Mouse (Mus musculus) limb, embryonic 11.5 days (tissue): ENCODE results near the gene Slc30a6. TPM values are rescaled to one million over a fixed set of nuclear protein-coding genes. Genes with fewer than 3 reads are reported as not detected.
"Not testable (repeated sequence)": the region's sequence is repeated elsewhere in the genome, so short reads cannot be mapped to it uniquely, and the experiment has no call there.

Source experiments
- ATAC-seq: fragments of 200-750 bp; cut with Nextera tagmentation; 2 replicates; pipeline ENCODE4 v1.8.0; 2017; ENCODE audit warnings: low read depth; ENCODE audit not compliant: insufficient number of reproducible peaks, low FRiP score, low TSS enrichment
- DNase-seq: peaks from one replicate; pipeline ENCODE4 v3.0.0-alpha.2; 2015; ENCODE audit warnings: low spot score
- H3K27ac ChIP-seq: fragments of 300-500 bp; sonication (generic); replicated peaks from 2 replicates; pipeline ENCODE4 v1.5.1; 2014; ENCODE audit warnings: low read depth, mild to moderate bottlenecking, low read length
- H3K27me3 ChIP-seq: fragments of 300-500 bp; sonication (generic); 2 replicates; pipeline ENCODE4 v1.6.1; 2014; ENCODE audit warnings: mild to moderate bottlenecking, low read length, mixed read lengths; ENCODE audit not compliant: control insufficient read depth, insufficient read depth
- H3K36me3 ChIP-seq: fragments of 300-500 bp; sonication (generic); 2 replicates; pipeline ENCODE4 v1.6.1; 2014; ENCODE audit warnings: mild to moderate bottlenecking, low read length, moderate library complexity, mixed read lengths; ENCODE audit not compliant: control insufficient read depth, insufficient read depth
- H3K4me1 ChIP-seq: fragments of 300-500 bp; sonication (generic); 2 replicates; pipeline ENCODE4 v1.6.1; 2014; ENCODE audit warnings: low read length, mixed read lengths; ENCODE audit not compliant: control insufficient read depth, insufficient read depth
- H3K4me2 ChIP-seq: fragments of 300-500 bp; sonication (generic); 2 replicates; pipeline ENCODE4 v1.6.1; 2014; ENCODE audit warnings: low read depth, mild to moderate bottlenecking, moderate library complexity; ENCODE audit not compliant: severe bottlenecking
- H3K4me3 ChIP-seq: fragments of 300-500 bp; sonication (generic); 2 replicates; pipeline ENCODE4 v1.5.1; 2014; ENCODE audit warnings: low read depth, low read length
- H3K9ac ChIP-seq: fragments of 300-500 bp; sonication (generic); 2 replicates; pipeline ENCODE4 v1.6.1; 2014; ENCODE audit warnings: mild to moderate bottlenecking, low read length
- H3K9me3 ChIP-seq: fragments of 300-500 bp; sonication (generic); 2 replicates; pipeline ENCODE4 v1.6.1; 2016; ENCODE audit warnings: low read length; ENCODE audit not compliant: control insufficient read depth
- WGBS: fragments of 180-500 bp; shearing (Covaris S2); extraction: QIAGEN DNeasy Blood & Tissue Kit; methylation state at CpG from one replicate; pipeline ENCODE4 v1.1.7; 2014; 5-methylcytosine and 5-hydroxymethylcytosine counted together
- polyA plus RNA-seq: library from polyadenylated mRNA; unstranded; fragments of >200 nt; fragmentation: Nextera tagmentation; extraction: Ambion mirVana; gene quantifications from 2 replicates; pipeline ENCODE4 v1.2.1, GENCODE M21; 2014

Gene Slc30a6
- polyA plus RNA-seq, 1 experiment from 2014 or later = 41.5 TPM

- H3K27ac ChIP-seq = no peak overlapping the region
- H3K4me1 ChIP-seq = no peaks in the 10 kb centered on the region
- H3K9ac ChIP-seq = no peak overlapping the region
- ATAC-seq (no peak), DNase-seq (no peak)
- H3K4me3 ChIP-seq = no peak overlapping the region
- WGBS = 92% methylated on average over 1 of the region's 1 CpGs
- H3K4me2 ChIP-seq = no peak overlapping the region
- no peaks in the 10 kb centered on the region for H3K27me3 ChIP-seq
- H3K9me3 ChIP-seq = no peaks in the 10 kb centered on the region
- H3K36me3 ChIP-seq = no peaks in the 10 kb centered on the region
Measured at GRCm38 (mm10) chr17:74454660-74455059, 59.3 kb downstream of the Slc30a6 start.

GRCm38 (mm10) chr17:74455426-74455825, 60.0 kb downstream of the Slc30a6 start:
- WGBS = 90% methylated on average over 4 of the region's 4 CpGs
- Histone ChIP-seq H3K4me1 (no peaks in the 10 kb centered on the region), H3K9ac (no peak overlapping the region), H3K27me3 (no peaks in the 10 kb centered on the region), H3K4me3 (no peak overlapping the region), H3K27ac (no peak overlapping the region), H3K4me2 (no peak overlapping the region), H3K36me3 (no peaks in the 10 kb centered on the region), H3K9me3 (no peaks in the 10 kb centered on the region)
- DNase-seq (no peak), ATAC-seq (no peak)

- DNase-seq = no peak
- WGBS = 93% methylated on average over 5 of the region's 5 CpGs
- H3K9me3 ChIP-seq = no peaks in the 10 kb centered on the region
- no peak overlapping the region for H3K9ac ChIP-seq
- H3K4me1 ChIP-seq = no peaks in the 10 kb centered on the region
- no peak overlapping the region for H3K4me2 ChIP-seq
- ATAC-seq = no peak
- no peaks in the 10 kb centered on the region for H3K36me3 ChIP-seq
- H3K27ac ChIP-seq = no peak overlapping the region
- no peaks in the 10 kb centered on the region for H3K27me3 ChIP-seq
- H3K4me3 ChIP-seq = no peak overlapping the region
Measured at GRCm38 (mm10) chr17:74456825-74457224, 61.4 kb downstream of the Slc30a6 start.

GRCm38 (mm10) chr17:74457972-74458677, 62.7 kb downstream of the Slc30a6 start:
- no peak for DNase-seq
- Histone ChIP-seq H3K27ac (no peak overlapping the region), H3K9me3 (no peaks in the 10 kb centered on the region), H3K27me3 (no peaks in the 10 kb centered on the region), H3K9ac (no peak overlapping the region), H3K4me3 (no peak overlapping the region), H3K4me1 (no peaks in the 10 kb centered on the region), H3K4me2 (no peak overlapping the region), H3K36me3 (no peaks in the 10 kb centered on the region)
- 81% methylated on average over 10 of the region's 10 CpGs for WGBS
- ATAC-seq = no peak

GRCm38 (mm10) chr17:74458711-74459408, 63.5 kb downstream of the Slc30a6 start, which contains the start of gene Nlrc4:
Nlrc4 (minus strand) TSS chr17:74459142.
- H3K27me3 ChIP-seq = no peaks in the 10 kb centered on the region
- H3K4me1 ChIP-seq = no peaks in the 10 kb centered on the region
- no peak within 1 kb of the TSS for H3K4me2 ChIP-seq
- no peak for ATAC-seq
- no peak within 1 kb of the TSS for H3K9ac ChIP-seq
- no peak within 1 kb of the TSS for H3K4me3 ChIP-seq
- DNase-seq = no peak
- no peaks in the 10 kb centered on the region for H3K36me3 ChIP-seq
- no peaks in the 10 kb centered on the region for H3K9me3 ChIP-seq
- WGBS = 59% methylated on average over 8 of the region's 8 CpGs
- H3K27ac ChIP-seq = no peak within 1 kb of the TSS

- ATAC-seq = no peak
- Histone ChIP-seq H3K27ac (no peak overlapping the region), H3K4me2 (no peak overlapping the region), H3K9ac (no peak overlapping the region), H3K4me3 (no peak overlapping the region), H3K9me3 (no peaks in the 10 kb centered on the region), H3K27me3 (no peaks in the 10 kb centered on the region), H3K36me3 (no peaks in the 10 kb centered on the region), H3K4me1 (no peaks in the 10 kb centered on the region)
- no peak for DNase-seq
Measured at GRCm38 (mm10) chr17:74463510-74463909, 68.1 kb downstream of the Slc30a6 start.

- not testable (repeated sequence) for H3K4me2 ChIP-seq, ATAC-seq, H3K4me3 ChIP-seq, H3K27ac ChIP-seq, H3K27me3 ChIP-seq, H3K9me3 ChIP-seq, H3K36me3 ChIP-seq, DNase-seq, H3K4me1 ChIP-seq, H3K9ac ChIP-seq
- WGBS = 86% methylated on average over 2 of the region's 2 CpGs
Measured at GRCm38 (mm10) chr17:74467981-74468380, 72.6 kb downstream of the Slc30a6 start.

GRCm38 (mm10) chr17:74470133-74470532, 74.7 kb downstream of the Slc30a6 start:
- DNase-seq, H3K4me1 ChIP-seq, H3K27ac ChIP-seq, H3K4me3 ChIP-seq, H3K4me2 ChIP-seq, ATAC-seq, H3K36me3 ChIP-seq, H3K9ac ChIP-seq, H3K9me3 ChIP-seq, H3K27me3 ChIP-seq: not testable (repeated sequence)
- 87% methylated on average over 6 of the region's 6 CpGs for WGBS
